Mouse (Mus musculus) olfactory bulb, adult 2 months (tissue): ENCODE data around the gene Dnajc5. TPM values are rescaled to one million over a fixed set of nuclear protein-coding genes. Genes with fewer than 3 reads are reported as not detected.
A peak's percentile ranks its signal among the peaks of the same experiment; 100 is the strongest.

Experiments used
- H3K27ac ChIP-seq: fragments of 200-500 bp; 2 replicates; pipeline ENCODE4 v1.5.1; 2012; ENCODE audit warnings: low read depth, low read length; ENCODE audit not compliant: insufficient read depth
- H3K4me1 ChIP-seq: fragments of 200-500 bp; 2 replicates; pipeline ENCODE4 v1.6.1; 2012; ENCODE audit warnings: low read length; ENCODE audit not compliant: control insufficient read depth, insufficient read depth
- H3K4me3 ChIP-seq: fragments of 200-500 bp; 2 replicates; pipeline ENCODE4 v1.5.1; 2012; ENCODE audit warnings: mild to moderate bottlenecking, low read depth, low read length, moderate library complexity; ENCODE audit not compliant: insufficient read depth
- CTCF ChIP-seq: fragments of 200-500 bp; IDR thresholded peaks from 2 replicates; pipeline ENCODE4 v1.5.1; 2012; ENCODE audit warnings: low read depth, mild to moderate bottlenecking, low read length, moderate library complexity; ENCODE audit not compliant: insufficient read depth
- POLR2A ChIP-seq: fragments of 200-500 bp; IDR thresholded peaks from 2 replicates; pipeline ENCODE4 v1.6.1; 2012; ENCODE audit warnings: mild to moderate bottlenecking, low read depth, low read length, moderate library complexity; ENCODE audit not compliant: insufficient read depth
- WGBS: fragments of 180-500 bp; shearing (Covaris S2); methylation state at CpG from one replicate; pipeline ENCODE4 v1.1.7; 2018; 5-methylcytosine and 5-hydroxymethylcytosine counted together
- polyA plus RNA-seq: library from polyadenylated mRNA; stranded (reverse); fragments of >200 nt; gene quantifications from 2 replicates; pipeline ENCODE4 v1.2.4, GENCODE M21; 2012; ENCODE audit warnings: low replicate concordance; ENCODE audit not compliant: missing spikeins, insufficient read depth, insufficient read length

Dnajc5 gene
- polyA plus RNA-seq, 1 experiment, result 447 TPM

DNA sequence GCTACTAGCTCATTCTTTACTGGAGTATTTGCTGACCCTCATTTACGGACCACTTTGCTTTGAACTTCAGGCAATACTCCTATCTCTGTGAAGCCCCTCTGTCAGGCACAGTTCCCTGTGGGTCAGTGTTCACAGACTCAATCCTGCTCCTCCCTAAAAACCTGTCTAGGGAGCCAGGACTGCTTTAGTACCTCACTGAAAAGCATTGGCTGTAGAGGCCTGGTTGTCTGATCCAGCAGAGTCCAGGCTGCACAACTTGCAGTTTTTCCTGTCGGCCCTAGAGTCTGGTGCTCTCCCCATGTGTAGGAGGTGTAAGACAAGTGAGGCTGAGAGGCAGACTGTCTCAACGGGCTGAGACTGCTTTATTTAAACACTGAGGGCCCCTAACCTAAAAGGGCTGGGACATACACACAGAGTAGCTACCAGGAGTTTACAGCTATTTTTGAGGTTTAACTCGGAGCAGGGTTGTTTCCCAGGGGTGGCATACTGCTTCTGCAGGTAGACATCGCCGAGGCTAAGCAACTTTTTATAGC, 80.0 kb downstream of the Dnajc5 start:
- Histone ChIP-seq H3K27ac (no peak overlapping the region), H3K4me1 (peaks cover 22% of the 10 kb centered on the region), H3K4me3 (no peak overlapping the region; the same call in 1 of the 2 replicates)
- WGBS, result 52% methylated on average over 6 of the region's 6 CpGs
- TF ChIP-seq POLR2A, result no peak
- no peak for TF ChIP-seq CTCF

GRCm38 (mm10) chr2:181600828-181601750, 80.8 kb downstream of the Dnajc5 start:
- WGBS, result under 1% methylated on average over 57 of the region's 57 CpGs
- TF ChIP-seq POLR2A (peak; percentile 77), CTCF (no peak)
- Histone ChIP-seq H3K4me1 (peaks cover 20% of the 10 kb centered on the region), H3K27ac (peak overlapping the region; percentile 83), H3K4me3 (peak overlapping the region; percentile 77)

DNA sequence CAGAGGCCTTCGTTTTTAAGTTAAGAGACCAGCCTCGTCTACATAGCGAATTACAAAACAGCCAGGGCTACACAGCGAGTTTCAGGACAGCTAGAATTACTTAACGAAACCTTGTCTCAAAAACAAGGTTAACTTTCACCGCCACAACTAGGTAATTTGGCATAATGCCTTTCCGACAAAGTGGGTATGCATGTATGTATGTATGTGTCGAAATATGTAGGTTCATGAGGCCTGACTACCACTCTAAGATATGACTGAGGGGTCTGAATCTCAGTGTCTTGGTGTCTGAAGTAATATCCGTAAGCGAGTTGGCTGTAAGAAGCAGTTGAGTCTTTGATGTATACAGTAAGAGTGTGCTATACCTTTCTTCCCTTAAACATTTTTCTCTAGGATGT, 81.5 kb downstream of the Dnajc5 start:
- peak overlapping the region; percentile 77 for H3K4me3 ChIP-seq
- TF ChIP-seq CTCF, result no peak
- no peak for TF ChIP-seq POLR2A
- H3K4me1 ChIP-seq, result peaks cover 13% of the 10 kb centered on the region
- no peak overlapping the region for H3K27ac ChIP-seq
- WGBS, result 26% methylated on average over 10 of the region's 10 CpGs

- H3K27ac ChIP-seq, result no peak overlapping the region
- H3K4me1 ChIP-seq, result peaks cover 9% of the 10 kb centered on the region
- WGBS, result 67% methylated on average over 4 of the region's 4 CpGs
- no peak for TF ChIP-seq POLR2A
- TF ChIP-seq CTCF, result no peak
- H3K4me3 ChIP-seq, result no peak overlapping the region
Measured at GRCm38 (mm10) chr2:181602367-181602766, 82.1 kb downstream of the Dnajc5 start.

Other genes starting within 250 kb of the Dnajc5 start
- not detected in 2 replicates for gene Gmeb2, start 232.4 kb upstream of the Dnajc5 start, polyA plus RNA-seq
- gene Stmn3, start 206.0 kb upstream of the Dnajc5 start, polyA plus RNA-seq, result not detected in 2 replicates
- not detected in 2 replicates for gene Rtel1, start 200.7 kb upstream of the Dnajc5 start, polyA plus RNA-seq
- gene Zgpat, start 155.6 kb upstream of the Dnajc5 start, polyA plus RNA-seq, result 445 TPM in 1 of 2 replicates, not detected in the other
- not detected in 2 replicates for gene Arfrp1, start 155.1 kb upstream of the Dnajc5 start, polyA plus RNA-seq
- not detected in 2 replicates for gene Lime1, start 140.4 kb upstream of the Dnajc5 start, polyA plus RNA-seq
- not detected in 2 replicates for gene Zbtb46, start 61.1 kb upstream of the Dnajc5 start, polyA plus RNA-seq
- not detected in 2 replicates for gene Abhd16b, start 27.3 kb upstream of the Dnajc5 start, polyA plus RNA-seq
- 317 TPM in 1 of 2 replicates, not detected in the other for gene Tpd52l2, start 23.3 kb upstream of the Dnajc5 start, polyA plus RNA-seq
- not detected in 2 replicates for gene Uckl1, start 64.4 kb downstream of the Dnajc5 start, polyA plus RNA-seq
- not detected in 2 replicates for gene Prpf6, start 71.4 kb downstream of the Dnajc5 start, polyA plus RNA-seq
- not detected in 2 replicates for gene Zfp512b, start 72.3 kb downstream of the Dnajc5 start, polyA plus RNA-seq
- not detected in 2 replicates for gene Samd10, start 78.7 kb downstream of the Dnajc5 start, polyA plus RNA-seq
- not detected in 2 replicates for gene Gm29797, start 136.5 kb downstream of the Dnajc5 start, polyA plus RNA-seq
- not detected in 2 replicates for gene Sox18, start 151.2 kb downstream of the Dnajc5 start, polyA plus RNA-seq
- not detected in 2 replicates for gene Tcea2, start 159.8 kb downstream of the Dnajc5 start, polyA plus RNA-seq
- gene Rgs19, start 173.5 kb downstream of the Dnajc5 start, polyA plus RNA-seq, result not detected in 2 replicates
- gene Lkaaear1, start 178.0 kb downstream of the Dnajc5 start, polyA plus RNA-seq, result not detected in 2 replicates
- not detected in 2 replicates for gene Oprl1, start 194.5 kb downstream of the Dnajc5 start, polyA plus RNA-seq
- not detected in 2 replicates for gene Myt1, start 242.8 kb downstream of the Dnajc5 start, polyA plus RNA-seq